Mouse (Mus musculus) myocyte (in vitro differentiated cells): ENCODE results near the gene Btrc. TPM values are rescaled to one million over a fixed set of nuclear protein-coding genes. Genes with fewer than 3 reads are reported as not detected.

Experiments used
- H3K27me3 ChIP-seq: one replicate; pipeline ENCODE4 v1.6.1; 2011; ENCODE audit not compliant: control insufficient read depth, insufficient read depth, insufficient read length
- H3K36me3 ChIP-seq: one replicate; pipeline ENCODE4 v1.6.1; 2011; ENCODE audit not compliant: control insufficient read depth, insufficient read depth
- H3K4me2 ChIP-seq: one replicate; pipeline ENCODE4 v1.6.1; 2011; ENCODE audit warnings: low read depth, control low read depth
- H3K4me3 ChIP-seq: one replicate; pipeline ENCODE4 v1.5.1; 2011; ENCODE audit warnings: mild to moderate bottlenecking, control low read depth, moderate library complexity
- H3K79me2 ChIP-seq: one replicate; pipeline ENCODE4 v1.6.1; 2011; ENCODE audit not compliant: control insufficient read depth, insufficient read depth
- H3ac ChIP-seq: one replicate; pipeline ENCODE4 v1.6.1; 2011; ENCODE audit not compliant: control insufficient read depth, insufficient read length
- CEBPB ChIP-seq: IDR thresholded peaks from 2 replicates; pipeline ENCODE4 v1.6.1; 2011; ENCODE audit warnings: mild to moderate bottlenecking, moderate library complexity; ENCODE audit not compliant: poor library complexity, insufficient read depth, severe bottlenecking
- E2F4 ChIP-seq: IDR thresholded peaks from one replicate; pipeline ENCODE4 v1.6.1; 2011; ENCODE audit warnings: mild to moderate bottlenecking, control low read depth, moderate library complexity; ENCODE audit not compliant: insufficient read depth
- MAX ChIP-seq: IDR thresholded peaks from one replicate; pipeline ENCODE4 v1.6.1; 2011; ENCODE audit warnings: low read depth, mild to moderate bottlenecking, control low read depth
- MYOD1 ChIP-seq, 3 experiments: IDR thresholded peaks; one replicate each; pipeline ENCODE4 v1.6.1; 2011; ENCODE audit warnings: control low read depth in 2 of 3, low read depth in 2 of 3, mild to moderate bottlenecking in 2 of 3, moderate library complexity in 1 of 3; ENCODE audit not compliant: insufficient read length in 2 of 3, control insufficient read depth in 1 of 3
- MYOG ChIP-seq, 3 experiments: IDR thresholded peaks; one replicate each; pipeline ENCODE4 v1.6.1; 2011; ENCODE audit warnings: control low read depth in 2 of 3, low read depth in 2 of 3, mild to moderate bottlenecking in 2 of 3; ENCODE audit not compliant: insufficient read length in 2 of 3, control insufficient read depth in 1 of 3, insufficient read depth in 1 of 3
- POLR2A ChIP-seq: IDR thresholded peaks from one replicate; pipeline ENCODE4 v1.6.1; 2011; ENCODE audit warnings: low read depth, mild to moderate bottlenecking, control low read depth, moderate library complexity; ENCODE audit not compliant: insufficient read length
- POLR2AphosphoS2 ChIP-seq: IDR thresholded peaks from one replicate; pipeline ENCODE4 v1.6.1; 2011; ENCODE audit warnings: low read depth, control low read depth; ENCODE audit not compliant: insufficient read length
- REST ChIP-seq: IDR thresholded peaks from one replicate; pipeline ENCODE4 v1.6.1; 2011; ENCODE audit warnings: mild to moderate bottlenecking, control low read depth, moderate library complexity; ENCODE audit not compliant: insufficient read depth, insufficient read length
- SRF ChIP-seq: IDR thresholded peaks from one replicate; pipeline ENCODE4 v1.6.1; 2011; ENCODE audit warnings: low read depth; ENCODE audit not compliant: control insufficient read depth, insufficient read length
- TCF12 ChIP-seq: IDR thresholded peaks from one replicate; pipeline ENCODE4 v1.6.1; 2011; ENCODE audit warnings: mild to moderate bottlenecking, control low read depth; ENCODE audit not compliant: poor library complexity, insufficient read depth, severe bottlenecking
- TCF3 ChIP-seq: IDR thresholded peaks from one replicate; pipeline ENCODE4 v1.6.1; 2011; ENCODE audit warnings: low read depth, control low read depth; ENCODE audit not compliant: insufficient read length
- USF1 ChIP-seq: IDR thresholded peaks from one replicate; pipeline ENCODE4 v1.6.1; 2011; ENCODE audit warnings: low read depth, mild to moderate bottlenecking, control low read depth, moderate library complexity
- polyA plus RNA-seq: library from polyadenylated mRNA; unstranded; fragments of >200 nt; fragmentation: generic; extraction: Trizol; gene quantifications from one replicate; pipeline ENCODE4 v1.2.1, GENCODE M21; 2012; ENCODE audit warnings: missing spikeins

Gene Btrc
- polyA plus RNA-seq, 1 experiment: 17.0 TPM

DNA sequence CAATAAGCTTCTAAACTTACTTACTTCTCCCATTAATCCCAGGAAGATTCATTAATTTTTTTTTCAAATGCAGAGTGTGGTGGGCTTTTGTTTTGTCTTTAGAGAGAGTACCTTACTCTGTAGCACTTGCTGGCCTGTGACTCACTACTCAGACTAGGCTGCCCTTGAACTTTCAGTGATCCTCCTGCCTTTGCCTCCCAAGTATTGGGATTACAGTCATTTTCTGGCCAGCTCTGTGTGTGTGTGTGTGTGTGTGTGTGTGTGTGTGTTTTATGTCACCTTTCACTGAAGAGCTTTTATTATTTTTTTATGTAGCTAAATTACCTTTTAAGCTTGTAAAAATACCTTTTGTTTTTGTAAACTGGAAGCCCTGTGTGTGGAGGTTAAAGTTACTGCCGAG is 84.4 kb downstream of the Btrc start:
- H3K27me3 ChIP-seq: no peaks in the 10 kb centered on the region
- H3K4me3 ChIP-seq: no peak overlapping the region
- no peaks in the 10 kb centered on the region for H3K79me2 ChIP-seq
- H3K4me2 ChIP-seq: no peak overlapping the region
- TF ChIP-seq E2F4: no peak
- TF ChIP-seq MAX: no peak
- no peak for TF ChIP-seq POLR2AphosphoS2
- TF ChIP-seq TCF12: no peak
- TF ChIP-seq POLR2A: no peak
- no peak for TF ChIP-seq MYOD1 (IDR thresholded peaks at IDR 0.05; ENCODE audit: control insufficient read depth in 1 of 3, insufficient read length in 2 of 3, low read depth in 2 of 3)
- TF ChIP-seq SRF: no peak
- TF ChIP-seq TCF3: no peak
- TF ChIP-seq USF1: no peak
- TF ChIP-seq MYOG (IDR thresholded peaks at IDR 0.05; ENCODE audit: control insufficient read depth in 1 of 3, insufficient read depth in 1 of 3, insufficient read length in 2 of 3, low read depth in 2 of 3): no peak
- no peak for TF ChIP-seq REST
- TF ChIP-seq CEBPB: no peak
- H3K36me3 ChIP-seq: no peaks in the 10 kb centered on the region
- H3ac ChIP-seq: no peak overlapping the region

DNA sequence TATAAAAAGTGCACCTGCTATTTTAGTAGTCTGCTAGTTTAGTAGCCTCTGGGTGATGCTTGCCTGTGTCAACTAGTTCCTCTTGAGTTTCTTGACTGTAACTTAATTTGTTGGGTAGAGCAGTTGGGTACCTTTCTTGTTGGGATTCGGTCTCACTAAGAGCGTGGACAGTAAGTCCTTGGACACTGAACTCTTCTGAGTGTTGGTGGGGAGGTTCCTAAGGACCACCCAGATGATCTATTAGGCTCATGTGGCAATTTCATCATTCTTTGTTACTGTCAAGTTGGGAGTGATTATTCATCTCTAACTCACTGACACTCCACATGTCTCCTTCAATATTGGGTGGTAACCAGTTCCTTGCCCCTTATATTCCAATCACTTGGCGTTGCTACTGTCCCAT is 90.9 kb downstream of the Btrc start:
- TF ChIP-seq MAX (no peak), TCF3 (no peak), SRF (no peak), POLR2A (no peak), MYOD1 (IDR thresholded peaks at IDR 0.05; ENCODE audit: control insufficient read depth in 1 of 3, insufficient read length in 2 of 3, low read depth in 2 of 3) (no peak), CEBPB (no peak), POLR2AphosphoS2 (no peak), MYOG (IDR thresholded peaks at IDR 0.05; ENCODE audit: control insufficient read depth in 1 of 3, insufficient read depth in 1 of 3, insufficient read length in 2 of 3, low read depth in 2 of 3) (no peak), USF1 (no peak), REST (no peak), TCF12 (no peak), E2F4 (no peak)
- no peak overlapping the region for H3ac ChIP-seq
- no peak overlapping the region for H3K4me3 ChIP-seq
- no peaks in the 10 kb centered on the region for H3K36me3 ChIP-seq
- no peak overlapping the region for H3K4me2 ChIP-seq
- no peaks in the 10 kb centered on the region for H3K79me2 ChIP-seq
- no peaks in the 10 kb centered on the region for H3K27me3 ChIP-seq

DNA sequence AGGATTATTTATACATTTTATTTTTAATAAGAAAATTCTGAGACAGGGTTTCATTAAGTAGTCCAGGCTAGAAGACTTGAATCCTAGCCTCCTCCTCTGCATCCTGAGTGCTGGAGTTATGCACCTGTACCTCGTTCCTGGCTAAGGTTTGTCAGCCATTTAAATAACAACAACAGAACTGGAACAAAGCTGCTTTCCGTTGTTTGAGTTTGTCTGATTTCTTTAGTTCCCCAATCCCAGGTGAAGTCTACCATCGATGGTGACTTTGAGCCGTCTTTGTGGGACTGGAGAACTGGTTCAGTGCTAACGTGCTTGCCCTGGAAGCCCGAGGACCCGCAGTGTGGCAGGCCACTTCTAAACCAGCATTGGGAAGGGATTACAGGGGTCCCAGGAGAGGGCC is 93.4 kb downstream of the Btrc start:
- H3K4me3 ChIP-seq: no peak overlapping the region
- H3ac ChIP-seq: no peak overlapping the region
- TF ChIP-seq MYOG (IDR thresholded peaks at IDR 0.05; ENCODE audit: control insufficient read depth in 1 of 3, insufficient read depth in 1 of 3, insufficient read length in 2 of 3, low read depth in 2 of 3) (no peak), REST (no peak), USF1 (no peak), TCF12 (no peak)
- no peak overlapping the region for H3K4me2 ChIP-seq
- H3K36me3 ChIP-seq: no peaks in the 10 kb centered on the region
- H3K79me2 ChIP-seq: no peaks in the 10 kb centered on the region
- no peaks in the 10 kb centered on the region for H3K27me3 ChIP-seq

DNA sequence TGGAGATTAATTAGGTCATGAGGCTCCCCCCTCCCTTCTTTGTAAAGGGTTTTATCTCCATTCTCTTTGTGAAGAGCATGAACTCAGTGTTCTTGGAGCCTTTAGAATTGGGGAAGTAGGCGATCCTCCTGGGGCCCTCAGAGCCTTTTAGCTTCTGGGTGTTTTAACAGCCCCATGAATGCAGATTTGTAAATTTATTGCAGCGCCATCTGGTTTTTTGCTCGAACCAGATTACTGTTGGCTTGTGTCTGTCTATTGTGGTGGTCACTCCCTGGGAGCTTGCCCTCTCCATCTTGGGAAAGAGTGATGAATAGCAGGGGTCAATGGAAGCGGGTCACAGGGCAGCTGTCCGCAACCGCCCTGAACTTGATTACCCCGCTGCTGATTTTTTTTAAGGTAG is 95.2 kb downstream of the Btrc start:
- TF ChIP-seq POLR2AphosphoS2 (no peak), REST (no peak)
- H3K4me2 ChIP-seq: no peak overlapping the region
- H3ac ChIP-seq: no peak overlapping the region
- no peaks in the 10 kb centered on the region for H3K27me3 ChIP-seq
- no peaks in the 10 kb centered on the region for H3K79me2 ChIP-seq
- H3K4me3 ChIP-seq: no peak overlapping the region
- no peaks in the 10 kb centered on the region for H3K36me3 ChIP-seq

DNA sequence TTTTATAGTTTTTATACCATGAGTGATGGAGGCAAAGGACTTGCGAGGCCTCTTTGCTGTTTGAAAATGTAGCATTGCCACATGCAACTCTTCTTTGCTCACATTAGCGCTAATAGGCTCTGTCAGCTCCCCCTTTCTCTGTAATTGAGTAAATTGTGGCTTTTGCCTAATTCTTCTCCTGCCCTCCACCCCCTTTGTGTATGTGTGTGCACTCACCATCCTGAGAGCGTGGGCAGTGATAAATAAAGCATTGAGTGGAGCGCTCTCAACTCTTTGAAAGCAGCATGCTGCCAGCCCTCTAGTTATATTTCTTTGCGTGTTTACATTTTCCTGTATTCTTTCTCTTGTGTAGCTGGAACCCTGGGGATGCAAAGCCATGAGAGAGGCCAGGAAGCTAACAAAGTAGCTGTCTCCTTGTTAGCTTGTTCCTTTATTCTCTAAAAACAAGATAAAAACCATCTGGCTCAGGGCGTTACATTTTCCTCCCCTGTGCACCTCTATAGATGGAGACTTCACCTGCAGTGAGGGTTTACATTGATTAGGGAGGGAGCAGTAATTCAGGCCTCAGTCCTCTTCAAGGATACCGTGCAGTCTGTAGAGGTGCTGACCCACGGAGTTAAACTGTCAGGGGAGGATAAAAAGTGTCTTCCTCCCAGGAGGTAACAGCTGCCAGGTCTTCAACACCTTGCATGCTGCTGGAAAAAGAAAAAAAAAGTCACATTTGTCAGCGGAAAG is 96.6 kb downstream of the Btrc start:
- Histone ChIP-seq H3K4me2 (no peak overlapping the region), H3K36me3 (no peaks in the 10 kb centered on the region), H3K4me3 (no peak overlapping the region), H3K27me3 (no peaks in the 10 kb centered on the region), H3ac (no peak overlapping the region), H3K79me2 (no peaks in the 10 kb centered on the region)
- TF ChIP-seq CEBPB (no peak), POLR2AphosphoS2 (no peak), E2F4 (no peak), MYOG (IDR thresholded peaks at IDR 0.05; ENCODE audit: control insufficient read depth in 1 of 3, insufficient read depth in 1 of 3, insufficient read length in 2 of 3, low read depth in 2 of 3) (no peak)
